Mouse (Mus musculus) small intestine, adult 2 months (tissue): Measurements from ENCODE around the gene Hmgb1.

Experiments used
- CTCF ChIP-seq: fragments of 200-500 bp; IDR thresholded peaks from 2 replicates; pipeline ENCODE4 v1.5.1; 2012; ENCODE audit warnings: low read depth, mild to moderate bottlenecking, control low read depth, inconsistent platforms, low read length, moderate library complexity, mixed read lengths; ENCODE audit not compliant: insufficient replicate concordance, insufficient read length; ENCODE audit errors: extremely low read depth
- POLR2A ChIP-seq: fragments of 200-500 bp; IDR thresholded peaks from 2 replicates; pipeline ENCODE4 v1.6.1; 2012; ENCODE audit warnings: low read depth, mild to moderate bottlenecking, control low read depth, inconsistent platforms, low read length, moderate library complexity

- TF ChIP-seq CTCF: no peak
- TF ChIP-seq POLR2A: no peak
Measured at GRCm38 (mm10) chr5:149112559-149112958, 71.7 kb downstream of the Hmgb1 start.
